ENCODE assay signal across 19 mouse cellular contexts in genomic region chr7:115630691-115631090, GRCm38 (mm10).
DNase-seq lines count a peak whose midpoint lies in the region; ATAC-seq and TF ChIP-seq lines count a peak whose summit lies in the region.
"Had no signal": no experiment of that assay in that cellular context is flagged by ENCODE, and none has a peak within 500 bp of the region (broad histone marks: within the 10 kb centered on the region; RNA-seq: fewer than 3 reads in every experiment).

No protein-coding gene starts in this region.

- H3K4me1 ChIP-seq in lung, embryonic 14.5 days (ENCODE audit: insufficient read depth): peaks cover 16% of the 10 kb centered on the region

- no peaks in the 10 kb centered on the region for H3K9me3 ChIP-seq in lung, embryonic 14.5 days (ENCODE audit: low read depth, low read length)
- H3K9me3 ChIP-seq: embryonic facial prominence, embryonic 12.5 days; forebrain, embryonic 15.5 days; hindbrain, embryonic 12.5 days had no signal

- no peaks in the 10 kb centered on the region for H3K36me3 ChIP-seq in lung, embryonic 14.5 days (ENCODE audit: insufficient read depth)
- H3K36me3 ChIP-seq: embryonic facial prominence, embryonic 12.5 days; forebrain, embryonic 15.5 days; hindbrain, embryonic 12.5 days had no signal

- peak; percentile 30 for DNase-seq in heart, adult 11 months
- DNase-seq in heart, adult 9 months (ENCODE audit: low spot score in 2 of 2): no peak
- DNase-seq in lung, embryonic 14.5 days: peak; percentile 44
- no peak for DNase-seq in lung, postnatal 4 days
- DNase-seq in 3134 (ENCODE audit: extremely low read depth, insufficient read length, low spot score): peak; percentile 19
- DNase-seq in mesoderm, embryonic 11.5 days (ENCODE audit: low read depth, low spot score): peak; percentile 43
- no peak for DNase-seq in gastrocnemius, adult 8-10 months (ENCODE audit: low spot score in 2 of 2)
- DNase-seq: adrenal gland, postnatal 10 days; cerebellum, adult 11 months; cerebellum, adult 8-10 months; cerebellum, postnatal 25 days; gastrocnemius, postnatal 10 days; heart, postnatal 10 days; heart, postnatal 4 days had no signal

- ATAC-seq in lung, embryonic 14.5 days (ENCODE audit: insufficient read depth): no peak
- ATAC-seq: forebrain, embryonic 15.5 days; hindbrain, embryonic 16.5 days; inflammation-experienced regulatory T-cells, adult 6 months had no signal

- no peak overlapping the region for H3K9ac ChIP-seq in lung, embryonic 14.5 days
- H3K9ac ChIP-seq: embryonic facial prominence, embryonic 12.5 days; forebrain, embryonic 15.5 days; hindbrain, embryonic 12.5 days had no signal

- H3K27me3 ChIP-seq in lung, embryonic 14.5 days (ENCODE audit: insufficient read depth, low read length): no peaks in the 10 kb centered on the region
- H3K27me3 ChIP-seq: embryonic facial prominence, embryonic 12.5 days; forebrain, embryonic 15.5 days; hindbrain, embryonic 12.5 days had no signal

- no peak overlapping the region for H3K4me3 ChIP-seq in lung, embryonic 14.5 days (ENCODE audit: low read depth, low read length)
- H3K4me3 ChIP-seq: embryonic facial prominence, embryonic 12.5 days; forebrain, embryonic 15.5 days; hindbrain, embryonic 12.5 days had no signal

- 66% methylated on average over 3 of the region's 3 CpGs for WGBS in lung, embryonic 14.5 days

- TF ChIP-seq CTCF in lung, embryonic 14.5 days (IDR thresholded peaks at IDR 0.05; ENCODE audit: low read depth): no peak

- no peak overlapping the region for H3K4me2 ChIP-seq in lung, embryonic 14.5 days
- H3K4me2 ChIP-seq: embryonic facial prominence, embryonic 12.5 days; forebrain, embryonic 15.5 days; hindbrain, embryonic 12.5 days had no signal

- H3K27ac ChIP-seq in lung, embryonic 14.5 days (ENCODE audit: low read depth): no peak overlapping the region
- H3K27ac ChIP-seq: embryonic facial prominence, embryonic 12.5 days; forebrain, embryonic 15.5 days; hindbrain, embryonic 12.5 days had no signal

Comparison
In these comparisons a context has a peak if more than half of its experiments do, and no peak if none do; other contexts are left out.
1. DNase-seq: peak in heart, adult 11 months (single experiment), lung, embryonic 14.5 days (single experiment), 3134 (single experiment) and mesoderm, embryonic 11.5 days (single experiment); none in heart, adult 9 months (0 of 2), lung, postnatal 4 days (0 of 2) and gastrocnemius, adult 8-10 months (0 of 2).